Mouse (Mus musculus) T-helper 17 cell (primary cell): Measurements from ENCODE around the gene Mfsd4b2.
"Not testable (repeated sequence)": the region's sequence is repeated elsewhere in the genome, so short reads cannot be mapped to it uniquely, and the experiment has no call there.

Experiments used
- in situ Hi-C, 2 experiments: fragments of 300-600 bp; cut with MboI, MseI; formaldehyde crosslinking; loops; 1 replicate in 1 of 2; 2 replicates in 1 of 2; pipeline ENCODE4 v1.15.1; 2025; ENCODE audit warnings: high pct_unique_total_duplicates in 2 of 2

Gene Mfsd4b2

GRCm38 (mm10) chr10:39926616-39927139, at the start of gene Mfsd4b2:
Mfsd4b2 (minus strand) TSS chr10:39926923.
- in situ Hi-C loops: no loop called here

GRCm38 (mm10) chr10:39975771-39976170, 49.0 kb upstream of the Mfsd4b2 start:
- in situ Hi-C loops: no loop called here

GRCm38 (mm10) chr10:39974982-39975381, 48.3 kb upstream of the Mfsd4b2 start:
- in situ Hi-C loops: no loop called here

GRCm38 (mm10) chr10:39967512-39967911, 40.8 kb upstream of the Mfsd4b2 start:
- in situ Hi-C loops: no loop called here

GRCm38 (mm10) chr10:39961906-39962305, 35.2 kb upstream of the Mfsd4b2 start:
- in situ Hi-C loops: loop anchor here in 1 of 2 experiments (5.0 kb wide), 1 partner anchor 255 kb away; no protein-coding TSS in a partner anchor

GRCm38 (mm10) chr10:39960441-39960822, 33.7 kb upstream of the Mfsd4b2 start:
- in situ Hi-C loops: loop anchor here in 1 of 2 experiments (5.0 kb wide), 1 partner anchor 257 kb away; no protein-coding TSS in a partner anchor

- in situ Hi-C loops: loop anchor here (5.0 to 10.0 kb wide), 3 partner anchors 63 to 1235 kb away; partner anchors contain the start of gene Mfsd4b4 (in 1 of the 2)
These were observed 33.2 kb upstream of the Mfsd4b2 start, which contains the start of gene Mfsd4b3 for GRCm38 (mm10) chr10:39959761-39960440. Mfsd4b3 (minus strand) TSS chr10:39960153.

- in situ Hi-C loops: loop anchor here (5.0 to 10.0 kb wide), 2 partner anchors 61 to 1237 kb away; partner anchors contain the start of gene Mfsd4b4 (in 1 of the 2)
These were observed 31.5 kb upstream of the Mfsd4b2 start for GRCm38 (mm10) chr10:39958266-39958665.

- in situ Hi-C loops: loop anchor here (5.0 to 10.0 kb wide), 2 partner anchors 59 to 1238 kb away; partner anchors contain the start of gene Mfsd4b4 (in 1 of the 2)
These were observed 29.7 kb upstream of the Mfsd4b2 start for GRCm38 (mm10) chr10:39956340-39956878.

GRCm38 (mm10) chr10:39955163-39955562, 28.4 kb upstream of the Mfsd4b2 start:
- in situ Hi-C loops: loop anchor here (5.0 to 10.0 kb wide), 2 partner anchors 58 to 1240 kb away; partner anchors contain the start of gene Mfsd4b4 (in 1 of the 2)

- in situ Hi-C loops: no loop called here
These were observed 22.7 kb upstream of the Mfsd4b2 start for GRCm38 (mm10) chr10:39949377-39949954.

GRCm38 (mm10) chr10:39947195-39947594, 20.5 kb upstream of the Mfsd4b2 start:
- in situ Hi-C loops: not testable (repeated sequence)

GRCm38 (mm10) chr10:39936553-39936952, 9.8 kb upstream of the Mfsd4b2 start:
- in situ Hi-C loops: no loop called here

GRCm38 (mm10) chr10:39924556-39924955, 2.2 kb downstream of the Mfsd4b2 start:
- in situ Hi-C loops: not testable (repeated sequence)

- in situ Hi-C loops: no loop called here
These were observed 14.1 kb downstream of the Mfsd4b2 start for GRCm38 (mm10) chr10:39912616-39913015.

- in situ Hi-C loops: no loop called here
These were observed 17.8 kb downstream of the Mfsd4b2 start for GRCm38 (mm10) chr10:39908768-39909441.

- in situ Hi-C loops: no loop called here
These were observed 19.7 kb downstream of the Mfsd4b2 start for GRCm38 (mm10) chr10:39906799-39907658.

GRCm38 (mm10) chr10:39904191-39904590, 22.5 kb downstream of the Mfsd4b2 start:
- in situ Hi-C loops: no loop called here

GRCm38 (mm10) chr10:39898874-39899371, 27.8 kb downstream of the Mfsd4b2 start, which contains the start of gene Mfsd4b4:
Mfsd4b4 (minus strand) TSS chr10:39899238.
- in situ Hi-C loops: loop anchor here in 1 of 2 experiments (5.0 kb wide), 1 partner anchor 58 kb away; no protein-coding TSS in a partner anchor

GRCm38 (mm10) chr10:39896503-39896902, 30.2 kb downstream of the Mfsd4b2 start:
- in situ Hi-C loops: loop anchor here in 1 of 2 experiments (5.0 kb wide), 1 partner anchor 61 kb away; no protein-coding TSS in a partner anchor
